Mouse (Mus musculus): ENCODE measurements at regions not wholly inside any gene's neighbourhood (a gene's known extent, or its start where the extent isn't known, plus 50 kb on each side); places are given as distances from the start of the nearest gene placed in this dataset.

DNA sequence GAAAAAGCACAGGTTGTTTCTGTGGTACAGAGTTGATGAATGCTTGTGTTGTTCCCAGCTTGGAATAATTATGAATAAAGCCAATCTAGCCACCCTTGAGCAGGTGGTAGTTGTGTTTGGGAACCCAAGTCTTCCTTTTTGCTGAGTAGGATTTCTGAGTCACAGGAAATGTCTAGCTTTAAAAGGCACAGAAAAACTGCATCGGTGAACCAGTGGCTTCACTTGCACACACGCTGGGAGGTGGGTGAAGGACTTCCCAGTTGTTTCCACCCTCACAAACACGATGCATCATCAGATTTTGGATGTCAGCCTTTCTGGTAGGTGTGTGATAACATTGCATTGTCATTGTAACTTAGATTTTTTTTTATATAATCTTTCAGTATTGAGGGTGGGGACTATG is 322.9 kb upstream of the Slco3a1 start:
- Histone ChIP-seq H3K4me1 (ENCODE audit: control insufficient read depth in 2 of 2, insufficient read depth in 2 of 2, low read length in 2 of 2) (no peaks in the 10 kb centered on the region), H3K4me3 (ENCODE audit: control insufficient read depth in 1 of 2, insufficient read depth in 1 of 2, low read depth in 1 of 2, low read length in 2 of 2) (no peak overlapping the region), H3K9ac (ENCODE audit: low read length) (no peak overlapping the region), H3K9me3 (ENCODE audit: control insufficient read depth, low read length) (no peaks in the 10 kb centered on the region), H3K27ac (replicated peaks in 1 of 2; ENCODE audit: control insufficient read depth in 1 of 2, insufficient read depth in 1 of 2, low read depth in 2 of 2, low read length in 2 of 2) (no peak overlapping the region), H3K4me2 (ENCODE audit: low read length) (no peak overlapping the region), H3K36me3 (ENCODE audit: control insufficient read depth, insufficient read depth, low read length) (no peaks in the 10 kb centered on the region), H3K27me3 (ENCODE audit: control insufficient read depth, insufficient read depth, low read length) (no peaks in the 10 kb centered on the region)
- 70% methylated on average over 3 of the region's 3 CpGs for WGBS
- no peak for ATAC-seq (ENCODE audit: insufficient number of reproducible peaks, insufficient read depth, low FRiP score, low read depth)

GRCm38 (mm10) chr7:74876667-74877066 is 322.1 kb upstream of the Slco3a1 start:
- no peak overlapping the region for H3K9ac ChIP-seq (ENCODE audit: low read length)
- H3K4me2 ChIP-seq (ENCODE audit: low read length), result no peak overlapping the region
- H3K4me1 ChIP-seq (ENCODE audit: control insufficient read depth in 2 of 2, insufficient read depth in 2 of 2, low read length in 2 of 2), result no peaks in the 10 kb centered on the region
- H3K27me3 ChIP-seq (ENCODE audit: control insufficient read depth, insufficient read depth, low read length), result no peaks in the 10 kb centered on the region
- no peak overlapping the region for H3K4me3 ChIP-seq (ENCODE audit: control insufficient read depth in 1 of 2, insufficient read depth in 1 of 2, low read depth in 1 of 2, low read length in 2 of 2)
- WGBS, result 68% methylated on average over 4 of the region's 4 CpGs
- no peak overlapping the region for H3K27ac ChIP-seq (replicated peaks in 1 of 2; ENCODE audit: control insufficient read depth in 1 of 2, insufficient read depth in 1 of 2, low read depth in 2 of 2, low read length in 2 of 2)
- no peaks in the 10 kb centered on the region for H3K36me3 ChIP-seq (ENCODE audit: control insufficient read depth, insufficient read depth, low read length)
- no peaks in the 10 kb centered on the region for H3K9me3 ChIP-seq (ENCODE audit: control insufficient read depth, low read length)
- no peak for ATAC-seq (ENCODE audit: insufficient number of reproducible peaks, insufficient read depth, low FRiP score, low read depth)

DNA sequence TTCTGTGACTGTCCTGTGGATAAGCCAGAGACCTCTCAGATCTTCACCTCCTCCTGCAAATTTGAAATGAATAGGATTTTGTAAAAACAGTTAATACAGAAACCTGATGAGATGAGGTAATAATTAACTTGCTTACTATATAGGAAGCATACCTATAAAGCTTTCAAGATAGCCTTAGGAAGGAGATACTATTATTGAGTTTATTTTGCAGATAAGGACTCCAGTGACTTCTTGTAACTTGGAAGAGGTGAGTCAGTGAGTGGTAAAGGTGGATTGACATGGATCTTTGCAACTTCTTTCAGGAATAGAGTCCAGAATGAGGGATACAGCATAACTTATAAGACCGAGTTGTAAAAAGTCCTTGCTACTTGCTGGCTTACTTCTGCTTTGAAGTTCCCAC is 315.7 kb upstream of the Slco3a1 start:
- H3K27ac ChIP-seq (replicated peaks in 1 of 2; ENCODE audit: control insufficient read depth in 1 of 2, insufficient read depth in 1 of 2, low read depth in 2 of 2, low read length in 2 of 2), result no peak overlapping the region
- no peak overlapping the region for H3K4me2 ChIP-seq (ENCODE audit: low read length)
- no peak for ATAC-seq (ENCODE audit: insufficient number of reproducible peaks, insufficient read depth, low FRiP score, low read depth)
- no peak overlapping the region for H3K4me3 ChIP-seq (ENCODE audit: control insufficient read depth in 1 of 2, insufficient read depth in 1 of 2, low read depth in 1 of 2, low read length in 2 of 2)
- WGBS, result 81% methylated on average over 1 of the region's 1 CpGs
- no peaks in the 10 kb centered on the region for H3K27me3 ChIP-seq (ENCODE audit: control insufficient read depth, insufficient read depth, low read length)
- no peaks in the 10 kb centered on the region for H3K9me3 ChIP-seq (ENCODE audit: control insufficient read depth, low read length)
- H3K36me3 ChIP-seq (ENCODE audit: control insufficient read depth, insufficient read depth, low read length), result no peaks in the 10 kb centered on the region
- H3K9ac ChIP-seq (ENCODE audit: low read length), result no peak overlapping the region
- H3K4me1 ChIP-seq (ENCODE audit: control insufficient read depth in 2 of 2, insufficient read depth in 2 of 2, low read length in 2 of 2), result no peaks in the 10 kb centered on the region

DNA sequence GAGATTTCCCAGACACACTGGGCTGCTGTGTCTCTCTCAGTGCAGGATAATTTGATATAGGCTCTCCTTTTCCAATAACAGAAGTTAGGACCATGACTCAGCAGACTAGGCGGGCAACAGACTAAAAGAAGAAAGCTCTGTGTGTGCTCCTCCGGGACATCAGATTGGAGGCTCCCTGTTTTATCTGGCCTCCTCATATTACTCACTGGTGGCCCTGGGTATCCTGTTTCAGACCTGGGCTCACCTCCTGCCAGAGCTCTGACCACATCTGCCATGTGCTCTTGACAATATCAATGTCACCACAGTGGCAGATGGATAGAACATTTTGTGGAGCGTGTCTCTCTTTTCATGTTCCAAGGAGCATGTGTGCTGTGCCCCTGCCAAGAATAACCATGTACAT is 308.1 kb upstream of the Slco3a1 start:
- 7% methylated on average over 3 of the region's 3 CpGs for WGBS
- peak overlapping the region in 1 of 2 experiments; percentile 19; a peak in 1 of 4 replicates for H3K27ac ChIP-seq (replicated peaks in 1 of 2; ENCODE audit: control insufficient read depth in 1 of 2, insufficient read depth in 1 of 2, low read depth in 2 of 2, low read length in 2 of 2)
- H3K9ac ChIP-seq (ENCODE audit: low read length), result no peak overlapping the region
- no peaks in the 10 kb centered on the region for H3K36me3 ChIP-seq (ENCODE audit: control insufficient read depth, insufficient read depth, low read length)
- ATAC-seq (ENCODE audit: insufficient number of reproducible peaks, insufficient read depth, low FRiP score, low read depth), result peak; percentile 66
- H3K4me2 ChIP-seq (ENCODE audit: low read length), result no peak overlapping the region; the same call in 1 of the 2 replicates
- H3K27me3 ChIP-seq (ENCODE audit: control insufficient read depth, insufficient read depth, low read length), result no peaks in the 10 kb centered on the region
- peaks cover 0 to 9% of the 10 kb centered on the region in 2 experiments; a peak in 3 of 4 replicates for H3K4me1 ChIP-seq (ENCODE audit: control insufficient read depth in 2 of 2, insufficient read depth in 2 of 2, low read length in 2 of 2)
- H3K4me3 ChIP-seq (ENCODE audit: control insufficient read depth in 1 of 2, insufficient read depth in 1 of 2, low read depth in 1 of 2, low read length in 2 of 2), result no peak overlapping the region
- H3K9me3 ChIP-seq (ENCODE audit: control insufficient read depth, low read length), result no peaks in the 10 kb centered on the region

DNA sequence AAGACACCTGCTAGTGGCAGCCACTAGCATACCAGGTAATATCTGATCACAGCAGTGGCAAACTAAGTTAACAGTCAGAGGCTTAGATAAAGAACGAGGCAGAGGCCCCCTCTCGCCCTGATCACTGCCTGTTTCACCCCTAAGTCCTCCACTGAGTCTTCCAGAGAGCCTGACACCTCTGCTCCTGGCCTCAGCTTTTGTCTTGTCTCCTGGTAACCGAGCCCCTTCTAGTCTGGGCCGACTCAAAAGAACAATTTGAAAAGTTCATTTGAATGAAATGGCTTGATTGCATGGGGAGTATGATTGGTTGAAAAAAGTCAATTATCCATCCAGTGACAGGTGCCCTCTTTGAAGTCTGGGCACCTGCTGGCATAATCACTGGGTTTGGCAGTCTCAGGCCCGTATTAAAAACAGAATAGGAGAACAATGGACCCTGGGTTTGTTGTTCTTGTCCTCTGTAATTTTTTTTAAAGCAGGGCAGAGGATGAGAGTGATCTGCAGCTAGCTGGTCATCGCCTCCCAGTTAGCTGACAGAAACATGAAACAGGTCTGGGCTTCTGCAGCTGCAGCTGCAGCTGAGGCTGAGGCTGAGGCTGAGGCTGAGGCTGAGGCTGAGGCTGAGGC is 289.8 kb upstream of the Slco3a1 start:
- Histone ChIP-seq H3K27ac (replicated peaks in 1 of 2; ENCODE audit: control insufficient read depth in 1 of 2, insufficient read depth in 1 of 2, low read depth in 2 of 2, low read length in 2 of 2) (no peak overlapping the region), H3K4me1 (ENCODE audit: control insufficient read depth in 2 of 2, insufficient read depth in 2 of 2, low read length in 2 of 2) (no peaks in the 10 kb centered on the region), H3K4me2 (ENCODE audit: low read length) (no peak overlapping the region), H3K9me3 (ENCODE audit: control insufficient read depth, low read length) (no peaks in the 10 kb centered on the region), H3K4me3 (ENCODE audit: control insufficient read depth in 1 of 2, insufficient read depth in 1 of 2, low read depth in 1 of 2, low read length in 2 of 2) (no peak overlapping the region), H3K36me3 (ENCODE audit: control insufficient read depth, insufficient read depth, low read length) (no peaks in the 10 kb centered on the region), H3K9ac (ENCODE audit: low read length) (no peak overlapping the region), H3K27me3 (ENCODE audit: control insufficient read depth, insufficient read depth, low read length) (no peaks in the 10 kb centered on the region)
- 43% methylated on average over 6 of the region's 6 CpGs for WGBS
- no peak for ATAC-seq (ENCODE audit: insufficient number of reproducible peaks, insufficient read depth, low FRiP score, low read depth)

- Histone ChIP-seq H3K27me3 (ENCODE audit: control insufficient read depth, insufficient read depth, low read length) (no peaks in the 10 kb centered on the region), H3K36me3 (ENCODE audit: control insufficient read depth, insufficient read depth, low read length) (no peaks in the 10 kb centered on the region), H3K9me3 (ENCODE audit: control insufficient read depth, low read length) (no peaks in the 10 kb centered on the region), H3K4me3 (ENCODE audit: control insufficient read depth in 1 of 2, insufficient read depth in 1 of 2, low read depth in 1 of 2, low read length in 2 of 2) (no peak overlapping the region), H3K4me2 (ENCODE audit: low read length) (no peak overlapping the region), H3K4me1 (ENCODE audit: control insufficient read depth in 2 of 2, insufficient read depth in 2 of 2, low read length in 2 of 2) (no peaks in the 10 kb centered on the region), H3K9ac (ENCODE audit: low read length) (no peak overlapping the region), H3K27ac (replicated peaks in 1 of 2; ENCODE audit: control insufficient read depth in 1 of 2, insufficient read depth in 1 of 2, low read depth in 2 of 2, low read length in 2 of 2) (no peak overlapping the region)
- ATAC-seq (ENCODE audit: insufficient number of reproducible peaks, insufficient read depth, low FRiP score, low read depth), result no peak
- WGBS, result 41% methylated on average over 2 of the region's 2 CpGs
Measured at GRCm38 (mm10) chr7:74823286-74823685, 268.7 kb upstream of the Slco3a1 start.

DNA sequence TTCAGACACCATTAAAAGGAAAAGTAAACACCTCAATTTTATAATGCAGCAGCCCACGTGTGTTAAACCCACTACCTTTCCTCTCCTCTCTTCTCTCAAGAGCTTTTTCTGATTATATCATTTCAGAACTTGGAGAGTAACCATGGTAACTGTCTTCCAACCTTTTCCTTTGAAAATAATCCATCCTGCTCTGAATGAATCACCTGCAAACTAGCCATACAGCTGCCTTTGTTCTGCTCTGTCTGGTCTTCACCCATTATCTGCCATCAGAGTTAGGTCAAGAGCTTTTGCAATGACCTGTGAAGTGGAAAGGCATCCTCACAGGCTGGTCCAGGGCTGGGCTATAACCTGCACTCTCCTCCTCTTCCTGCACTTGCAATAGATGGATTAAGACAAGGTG is 238.7 kb upstream of the Slco3a1 start:
- WGBS, result 51% methylated on average over 1 of the region's 1 CpGs
- Histone ChIP-seq H3K4me3 (ENCODE audit: control insufficient read depth in 1 of 2, insufficient read depth in 1 of 2, low read depth in 1 of 2, low read length in 2 of 2) (no peak overlapping the region), H3K9ac (ENCODE audit: low read length) (no peak overlapping the region), H3K9me3 (ENCODE audit: control insufficient read depth, low read length) (no peaks in the 10 kb centered on the region), H3K36me3 (ENCODE audit: control insufficient read depth, insufficient read depth, low read length) (no peaks in the 10 kb centered on the region), H3K27me3 (ENCODE audit: control insufficient read depth, insufficient read depth, low read length) (no peaks in the 10 kb centered on the region), H3K4me1 (ENCODE audit: control insufficient read depth in 2 of 2, insufficient read depth in 2 of 2, low read length in 2 of 2) (no peaks in the 10 kb centered on the region), H3K27ac (replicated peaks in 1 of 2; ENCODE audit: control insufficient read depth in 1 of 2, insufficient read depth in 1 of 2, low read depth in 2 of 2, low read length in 2 of 2) (no peak overlapping the region), H3K4me2 (ENCODE audit: low read length) (no peak overlapping the region)
- ATAC-seq (ENCODE audit: insufficient number of reproducible peaks, insufficient read depth, low FRiP score, low read depth), result no peak

DNA sequence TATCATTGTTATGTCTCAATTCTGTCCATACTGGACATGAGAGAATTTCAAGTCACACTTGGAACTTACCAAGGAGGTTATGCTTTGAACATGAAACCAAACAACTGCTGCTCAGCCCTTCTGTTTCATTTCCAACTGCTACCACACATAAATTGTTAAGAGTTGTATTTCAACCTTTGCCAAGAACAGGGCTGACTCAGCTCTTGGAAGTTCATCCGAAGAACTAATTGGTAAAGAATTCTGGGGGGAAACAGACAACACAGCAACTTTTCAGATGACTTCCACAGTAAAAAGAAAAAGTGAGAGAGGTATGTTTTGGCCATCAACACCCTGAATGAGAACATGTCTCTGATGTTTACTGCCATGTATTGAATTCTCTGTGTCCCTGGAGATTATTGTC is 234.1 kb upstream of the Slco3a1 start:
- H3K9me3 ChIP-seq (ENCODE audit: control insufficient read depth, low read length), result no peaks in the 10 kb centered on the region
- no peak overlapping the region for H3K27ac ChIP-seq (replicated peaks in 1 of 2; ENCODE audit: control insufficient read depth in 1 of 2, insufficient read depth in 1 of 2, low read depth in 2 of 2, low read length in 2 of 2)
- H3K27me3 ChIP-seq (ENCODE audit: control insufficient read depth, insufficient read depth, low read length), result no peaks in the 10 kb centered on the region
- WGBS, result 75% methylated on average over 1 of the region's 1 CpGs
- no peaks in the 10 kb centered on the region for H3K4me1 ChIP-seq (ENCODE audit: control insufficient read depth in 2 of 2, insufficient read depth in 2 of 2, low read length in 2 of 2)
- no peak overlapping the region for H3K4me3 ChIP-seq (ENCODE audit: control insufficient read depth in 1 of 2, insufficient read depth in 1 of 2, low read depth in 1 of 2, low read length in 2 of 2)
- no peak overlapping the region for H3K4me2 ChIP-seq (ENCODE audit: low read length)
- H3K9ac ChIP-seq (ENCODE audit: low read length), result no peak overlapping the region
- H3K36me3 ChIP-seq (ENCODE audit: control insufficient read depth, insufficient read depth, low read length), result no peaks in the 10 kb centered on the region
- no peak for ATAC-seq (ENCODE audit: insufficient number of reproducible peaks, insufficient read depth, low FRiP score, low read depth)
